Mouse (Mus musculus) bone marrow, adult 2 months (tissue): Measurements from ENCODE around the gene Def8. TPM values are rescaled to one million over a fixed set of nuclear protein-coding genes. Genes with fewer than 3 reads are reported as not detected.
A peak's percentile ranks its signal among the peaks of the same experiment; 100 is the strongest.

Experiments
- H3K27ac ChIP-seq: fragments of 200-500 bp; 2 replicates; pipeline ENCODE4 v1.5.1; 2012; ENCODE audit warnings: low read depth, mild to moderate bottlenecking, control low read depth, inconsistent platforms, low read length; ENCODE audit not compliant: control insufficient read depth, poor library complexity, insufficient read depth
- H3K4me1 ChIP-seq: fragments of 200-500 bp; 2 replicates; pipeline ENCODE4 v1.6.1; 2011; ENCODE audit warnings: low read length; ENCODE audit not compliant: control insufficient read depth, insufficient read depth
- H3K4me3 ChIP-seq: fragments of 200-500 bp; replicated peaks from 2 replicates; pipeline ENCODE3; 2011; ENCODE audit warnings: mild to moderate bottlenecking, low read depth, low read length, control low read depth; ENCODE audit not compliant: control insufficient read depth
- CTCF ChIP-seq: fragments of 200-500 bp; IDR thresholded peaks from 2 replicates; pipeline ENCODE4 v1.5.1; 2011; ENCODE audit warnings: low read length, control low read depth; ENCODE audit not compliant: control insufficient read depth, insufficient read depth
- POLR2A ChIP-seq: fragments of 200-500 bp; IDR thresholded peaks from 2 replicates; pipeline ENCODE4 v1.6.1; 2011; ENCODE audit warnings: low read depth, mild to moderate bottlenecking, control low read depth, low read length, borderline replicate concordance; ENCODE audit not compliant: control insufficient read depth
- WGBS: fragments of 180-500 bp; shearing (Covaris S2); methylation state at CpG from one replicate; pipeline ENCODE4 v1.1.7; 2018; 5-methylcytosine and 5-hydroxymethylcytosine counted together
- polyA plus RNA-seq: library from polyadenylated mRNA; stranded (reverse); fragments of >200 nt; gene quantifications from 2 replicates; pipeline ENCODE4 v1.2.4, GENCODE M21; 2011; ENCODE audit warnings: low replicate concordance; ENCODE audit not compliant: missing spikeins, insufficient read depth, insufficient read length

Gene Def8
- polyA plus RNA-seq, 1 experiment: 16.7 TPM

DNA sequence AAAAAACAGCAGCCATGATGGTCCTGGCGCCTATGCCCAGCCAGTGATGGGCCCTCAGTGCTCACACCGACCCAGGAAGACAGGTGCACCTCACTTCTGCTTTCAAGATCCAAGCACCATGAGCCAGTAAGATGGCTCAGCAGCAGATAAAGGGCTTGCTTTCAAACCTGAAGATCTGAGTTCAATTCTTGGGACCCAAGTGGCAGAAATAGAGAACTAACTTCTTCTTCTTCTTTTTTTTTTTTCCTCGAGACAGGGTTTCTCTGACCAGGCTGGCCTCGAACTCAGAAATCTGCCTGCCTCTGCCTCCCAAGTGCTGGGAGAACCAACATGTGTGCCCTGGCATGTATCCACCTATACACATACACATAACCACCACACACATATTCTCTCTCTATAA, 3.6 kb upstream of the Def8 start:
- H3K4me1 ChIP-seq: no peaks in the 10 kb centered on the region
- no peak overlapping the region for H3K27ac ChIP-seq
- WGBS: 41% methylated on average over 4 of the region's 4 CpGs
- no peak overlapping the region for H3K4me3 ChIP-seq
- TF ChIP-seq CTCF: no peak
- no peak for TF ChIP-seq POLR2A

DNA sequence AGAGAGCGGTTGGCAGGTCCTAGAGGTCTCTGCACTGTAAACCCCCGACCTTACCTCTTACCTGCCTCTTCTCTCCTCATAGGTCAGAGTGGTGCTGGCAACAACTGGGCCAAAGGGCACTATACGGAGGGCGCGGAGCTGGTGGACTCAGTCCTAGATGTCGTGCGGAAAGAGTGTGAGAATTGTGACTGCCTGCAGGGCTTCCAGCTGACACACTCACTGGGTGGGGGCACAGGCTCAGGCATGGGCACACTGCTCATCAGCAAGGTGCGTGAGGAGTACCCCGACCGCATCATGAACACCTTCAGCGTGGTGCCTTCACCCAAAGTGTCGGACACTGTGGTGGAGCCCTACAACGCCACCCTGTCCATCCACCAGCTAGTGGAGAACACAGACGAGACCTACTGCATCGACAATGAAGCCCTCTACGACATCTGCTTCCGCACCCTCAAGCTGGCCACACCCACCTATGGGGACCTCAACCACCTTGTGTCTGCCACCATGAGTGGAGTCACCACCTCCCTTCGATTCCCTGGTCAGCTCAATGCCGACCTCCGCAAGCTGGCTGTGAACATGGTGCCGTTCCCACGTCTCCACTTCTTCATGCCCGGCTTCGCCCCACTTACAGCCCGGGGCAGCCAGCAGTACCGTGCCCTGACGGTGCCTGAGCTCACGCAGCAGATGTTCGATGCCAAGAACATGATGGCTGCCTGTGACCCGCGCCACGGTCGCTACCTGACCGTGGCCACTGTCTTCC, 2.6 kb upstream of the Def8 start:
- Histone ChIP-seq H3K27ac (no peak overlapping the region), H3K4me1 (no peaks in the 10 kb centered on the region), H3K4me3 (no peak overlapping the region)
- TF ChIP-seq CTCF (no peak), POLR2A (no peak)
- 92% methylated on average over 34 of the region's 34 CpGs for WGBS

DNA sequence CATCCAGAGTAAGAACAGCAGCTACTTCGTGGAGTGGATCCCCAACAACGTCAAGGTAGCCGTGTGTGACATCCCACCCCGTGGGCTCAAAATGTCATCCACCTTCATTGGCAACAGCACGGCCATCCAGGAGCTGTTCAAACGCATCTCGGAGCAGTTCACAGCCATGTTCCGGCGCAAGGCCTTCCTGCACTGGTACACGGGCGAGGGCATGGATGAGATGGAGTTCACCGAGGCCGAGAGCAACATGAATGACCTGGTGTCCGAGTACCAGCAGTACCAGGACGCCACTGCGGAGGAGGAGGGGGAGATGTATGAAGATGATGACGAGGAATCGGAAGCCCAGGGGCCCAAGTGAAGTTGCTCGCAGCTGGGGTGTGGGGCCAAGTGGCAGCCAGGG, 2.0 kb upstream of the Def8 start:
- Histone ChIP-seq H3K4me1 (no peaks in the 10 kb centered on the region), H3K27ac (no peak overlapping the region; the same call in 1 of the 2 replicates), H3K4me3 (no peak overlapping the region)
- 87% methylated on average over 19 of the region's 19 CpGs for WGBS
- TF ChIP-seq CTCF (no peak), POLR2A (no peak)

DNA sequence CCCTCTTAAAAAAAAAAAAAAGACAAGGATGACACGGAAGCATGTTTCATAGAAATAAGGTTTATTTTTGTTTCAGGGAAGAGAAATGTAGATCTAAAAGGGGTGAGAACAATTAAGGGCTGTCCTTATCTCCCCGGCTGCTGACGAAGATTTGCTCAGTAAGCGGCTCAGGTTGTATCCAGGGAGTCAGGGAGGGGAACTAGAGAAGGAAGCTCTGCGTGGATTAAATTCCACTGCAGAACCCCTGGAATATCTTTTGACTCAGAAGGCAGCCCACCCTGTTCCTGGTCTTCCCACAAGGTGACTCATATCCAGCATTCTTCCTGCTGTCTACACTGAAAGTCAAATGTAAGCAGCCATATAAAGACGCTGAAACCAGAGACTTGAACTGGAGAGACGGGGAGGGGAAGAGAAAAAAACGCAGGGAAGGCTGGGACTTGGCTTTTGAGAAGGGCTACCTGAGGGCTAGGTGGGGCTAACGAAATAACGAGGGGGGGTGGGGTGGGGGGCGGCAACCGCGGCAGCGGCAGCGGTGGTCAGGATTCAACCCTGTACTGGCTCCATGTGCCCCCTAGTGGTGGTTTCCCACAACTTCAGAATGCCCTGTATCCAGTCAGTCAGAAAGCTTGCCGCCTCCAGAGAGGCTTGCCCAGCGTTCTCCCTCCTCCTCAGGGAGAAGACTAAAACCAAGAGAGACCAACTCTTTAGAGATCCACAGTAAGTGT, 1.1 kb upstream of the Def8 start:
- H3K27ac ChIP-seq: no peak overlapping the region
- WGBS: 14% methylated on average over 17 of the region's 17 CpGs
- TF ChIP-seq CTCF: peak; percentile 54
- no peak for TF ChIP-seq POLR2A
- no peaks in the 10 kb centered on the region for H3K4me1 ChIP-seq
- no peak overlapping the region for H3K4me3 ChIP-seq

DNA sequence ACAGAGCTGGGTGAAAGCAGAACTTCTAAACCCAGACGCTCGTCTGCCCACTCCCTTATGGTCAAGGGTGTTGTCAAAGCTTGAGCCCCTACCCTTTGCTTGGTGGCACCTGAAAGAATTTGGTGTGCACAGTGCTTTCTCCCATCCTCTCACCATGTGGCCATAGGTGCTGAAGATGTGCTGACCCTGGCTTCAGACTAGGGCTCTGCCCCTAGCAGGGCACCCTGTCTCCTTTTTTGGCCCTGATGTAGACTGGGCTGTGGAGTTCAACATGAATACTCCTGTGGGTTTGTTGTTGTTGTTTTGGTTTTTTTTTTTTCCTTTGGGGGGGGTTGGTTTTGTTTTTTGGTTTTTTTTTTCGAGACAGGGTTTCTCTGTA, 557 bp upstream of the Def8 start:
- Histone ChIP-seq H3K4me3 (no peak overlapping the region), H3K27ac (no peak overlapping the region), H3K4me1 (no peaks in the 10 kb centered on the region)
- 45% methylated on average over 3 of the region's 3 CpGs for WGBS
- no peak for TF ChIP-seq POLR2A
- no peak for TF ChIP-seq CTCF

DNA sequence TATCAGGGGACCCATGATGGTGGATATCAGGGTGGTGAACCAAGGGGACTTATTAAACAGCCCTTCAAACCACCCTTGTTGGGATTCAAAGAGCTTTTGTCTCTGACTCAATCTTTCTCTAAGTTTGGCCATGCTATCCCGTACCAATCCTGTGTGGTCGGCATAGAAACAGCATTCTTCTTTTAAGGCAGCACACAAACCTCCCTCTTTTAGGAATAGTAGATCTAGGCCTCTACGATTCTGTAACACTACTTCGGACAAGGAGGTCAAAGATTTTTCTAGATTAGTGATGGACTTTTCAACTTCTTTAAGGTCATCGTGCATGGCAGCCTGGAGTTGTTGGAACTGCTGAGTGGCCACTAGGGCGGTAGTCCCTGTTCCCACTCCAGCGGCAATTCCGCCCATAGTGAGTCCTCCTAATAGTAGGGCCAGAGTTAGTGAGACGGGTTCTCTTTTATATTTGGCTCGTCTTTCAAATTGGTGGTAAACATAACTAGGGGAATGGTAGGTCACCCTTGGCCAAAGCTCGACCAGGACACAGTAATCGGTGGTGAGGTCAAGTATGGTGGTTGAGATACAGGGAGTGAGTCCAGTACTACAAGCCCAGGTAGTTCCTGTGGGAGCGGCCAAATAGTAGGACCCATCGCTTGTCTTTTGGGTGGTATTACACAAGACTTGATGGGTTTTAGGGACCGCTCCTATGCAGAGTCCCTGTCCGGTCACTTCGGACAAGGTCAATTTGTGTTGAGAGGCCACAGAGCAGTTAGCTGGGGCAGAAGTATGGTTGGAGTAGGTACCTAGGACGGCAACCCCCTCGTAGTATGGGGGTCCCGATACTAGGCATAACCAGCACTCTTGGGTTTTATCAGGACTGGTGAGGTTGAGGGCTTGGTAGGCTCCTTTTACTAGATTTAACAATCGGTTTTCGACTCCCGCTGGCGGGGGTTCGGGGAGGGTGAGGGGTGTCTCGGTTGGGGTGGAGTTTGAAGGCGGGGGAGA, 3.5 kb downstream of the Def8 start:
- TF ChIP-seq CTCF: no peak
- no peak for TF ChIP-seq POLR2A
- Histone ChIP-seq H3K4me3 (no peak overlapping the region), H3K27ac (no peak overlapping the region), H3K4me1 (no peaks in the 10 kb centered on the region)
- 93% methylated on average over 27 of the region's 27 CpGs for WGBS

DNA sequence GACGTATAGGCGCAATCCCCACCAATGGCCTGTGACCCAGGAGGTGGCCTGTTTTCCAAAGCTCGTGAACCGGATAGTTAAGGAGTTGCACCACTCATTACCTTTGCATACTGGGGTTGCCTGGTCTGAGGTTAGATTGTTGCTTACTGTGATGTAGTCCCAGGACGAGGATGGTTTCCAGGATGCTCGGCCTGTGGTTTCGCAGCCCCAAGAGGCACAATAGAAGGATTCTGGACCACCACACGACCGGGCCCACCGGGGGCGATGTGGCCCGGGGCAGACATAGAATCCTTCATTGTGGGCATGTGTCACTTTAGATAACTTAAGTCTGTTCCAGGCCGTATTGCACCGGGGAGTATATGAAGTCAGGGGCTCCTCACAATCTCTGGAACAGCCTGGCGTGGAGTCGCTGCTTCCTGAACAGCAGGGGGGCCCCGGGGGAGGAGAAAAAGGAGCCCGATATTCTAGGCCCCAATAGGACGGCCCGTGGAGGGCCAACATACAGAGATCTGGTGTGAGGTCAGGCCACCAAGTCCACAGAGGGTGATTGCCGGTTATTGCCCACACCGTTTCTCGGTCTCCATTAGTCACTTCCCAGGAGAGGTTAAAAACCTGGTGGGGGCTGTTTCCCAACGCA, 4.4 kb downstream of the Def8 start:
- no peaks in the 10 kb centered on the region for H3K4me1 ChIP-seq
- no peak overlapping the region for H3K27ac ChIP-seq
- TF ChIP-seq CTCF: no peak
- TF ChIP-seq POLR2A: no peak
- 92% methylated on average over 24 of the region's 24 CpGs for WGBS
- H3K4me3 ChIP-seq: no peak overlapping the region

DNA sequence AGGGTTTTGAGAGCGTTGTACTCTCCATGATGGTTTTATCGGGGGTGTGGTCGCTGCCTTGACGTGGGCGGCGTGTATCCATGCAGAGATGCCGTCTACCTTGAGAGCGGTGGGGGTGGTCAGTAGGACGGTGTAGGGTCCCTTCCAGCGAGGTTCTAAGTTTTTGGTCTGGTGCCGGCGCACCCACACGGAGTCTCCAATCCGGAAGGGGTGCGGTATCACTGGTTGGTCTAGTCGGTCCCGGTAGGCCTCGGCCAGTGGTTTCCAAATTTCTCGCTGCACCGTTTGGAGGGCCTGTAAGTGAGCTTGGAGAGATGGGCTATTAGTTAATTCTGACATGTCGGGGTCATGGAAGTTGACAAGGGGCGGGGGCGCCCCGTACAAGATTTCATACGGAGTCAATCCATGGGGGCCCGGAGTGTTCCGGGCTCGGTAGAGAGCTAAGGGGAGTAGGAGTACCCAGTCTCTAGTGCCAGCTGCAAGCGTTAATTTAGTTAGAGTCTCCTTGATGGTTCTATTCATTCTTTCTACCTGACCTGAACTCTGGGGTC, 5.1 kb downstream of the Def8 start:
- TF ChIP-seq CTCF: no peak
- no peak for TF ChIP-seq POLR2A
- Histone ChIP-seq H3K27ac (no peak overlapping the region), H3K4me3 (no peak overlapping the region), H3K4me1 (no peaks in the 10 kb centered on the region)
- WGBS: 94% methylated on average over 29 of the region's 29 CpGs
